Mouse (Mus musculus) left cerebral cortex, postnatal 10 days (tissue): ENCODE results near the gene Dcpp1. TPM values are rescaled to one million over a fixed set of nuclear protein-coding genes. Genes with fewer than 3 reads are reported as not detected.
A peak's percentile ranks its signal among the peaks of the same experiment; 100 is the strongest.
"Not testable (repeated sequence)": the region's sequence is repeated elsewhere in the genome, so short reads cannot be mapped to it uniquely, and the experiment has no call there.

Experiments
- DNase-seq, 2 experiments: peaks; one replicate each; pipeline ENCODE4 v3.0.0; 2021 to 2022; ENCODE audit warnings: low spot score in 2 of 2, mixed read lengths in 1 of 2; ENCODE audit errors: extremely low spot score in 1 of 2
- intact Hi-C: fragments of 180-260 bp; cut with DNase I; formaldehyde crosslinking; loops from one replicate; pipeline ENCODE4 v1.15.1; 2025
- total RNA-seq, 2 experiments: library from RNA; stranded (reverse); gene quantifications; 2 replicates each; pipeline ENCODE4 v1.2.3; 2021

Gene Dcpp1
- not detected for total RNA-seq

DNA sequence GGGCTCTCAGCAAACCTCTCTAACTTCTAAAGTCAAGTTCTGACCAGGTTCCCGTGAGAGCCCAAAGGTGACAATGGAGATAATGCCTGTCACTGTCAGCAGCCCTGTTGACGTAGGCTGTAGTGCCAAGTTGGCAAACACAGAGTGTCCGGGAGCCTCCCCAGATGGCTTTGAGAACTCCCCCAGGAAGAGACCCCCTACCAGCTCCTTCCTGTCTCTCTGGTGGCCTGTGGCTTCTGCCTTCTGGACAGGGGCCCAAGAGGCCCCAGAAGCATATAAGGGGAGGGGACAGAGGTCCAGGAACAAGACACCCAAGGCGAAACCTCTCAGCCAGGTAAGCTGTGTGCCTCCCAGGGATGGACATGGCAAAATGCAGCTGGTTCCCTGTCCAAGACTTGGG, at the start of gene Dcpp1, which contains the start of gene Dcpp2:
Gene Dcpp1 (plus strand): TSS at position 301 of the 400 bp plus-strand sequence.
Gene Dcpp2 (plus strand): TSS at position 305 of the 400 bp plus-strand sequence.
- DNase-seq: not testable (repeated sequence)
- intact Hi-C loops: loop anchor here (5.0 kb wide), 1 partner anchor 42 kb away; no protein-coding TSS in a partner anchor

DNA sequence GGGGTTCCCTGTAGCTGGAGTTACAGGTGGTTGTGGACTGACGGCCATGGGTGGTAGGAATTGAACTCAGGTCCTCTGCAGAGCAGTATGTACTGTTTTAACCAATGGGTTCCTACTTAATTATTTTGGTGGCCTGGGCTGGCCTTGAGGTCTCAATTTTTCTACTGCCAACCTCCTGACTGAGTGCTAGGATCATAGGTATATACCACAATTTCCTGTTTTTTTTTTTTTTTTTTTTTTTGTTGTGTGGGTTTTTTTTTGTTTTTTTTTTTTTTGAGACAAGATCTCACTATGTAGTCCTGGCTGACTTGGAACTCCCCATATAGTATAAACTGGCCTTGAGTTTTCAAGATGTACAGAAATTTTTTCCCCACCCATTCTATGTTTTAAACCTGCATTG, 49.5 kb upstream of the Dcpp1 start:
- DNase-seq: no peak
- intact Hi-C loops: no loop called here

DNA sequence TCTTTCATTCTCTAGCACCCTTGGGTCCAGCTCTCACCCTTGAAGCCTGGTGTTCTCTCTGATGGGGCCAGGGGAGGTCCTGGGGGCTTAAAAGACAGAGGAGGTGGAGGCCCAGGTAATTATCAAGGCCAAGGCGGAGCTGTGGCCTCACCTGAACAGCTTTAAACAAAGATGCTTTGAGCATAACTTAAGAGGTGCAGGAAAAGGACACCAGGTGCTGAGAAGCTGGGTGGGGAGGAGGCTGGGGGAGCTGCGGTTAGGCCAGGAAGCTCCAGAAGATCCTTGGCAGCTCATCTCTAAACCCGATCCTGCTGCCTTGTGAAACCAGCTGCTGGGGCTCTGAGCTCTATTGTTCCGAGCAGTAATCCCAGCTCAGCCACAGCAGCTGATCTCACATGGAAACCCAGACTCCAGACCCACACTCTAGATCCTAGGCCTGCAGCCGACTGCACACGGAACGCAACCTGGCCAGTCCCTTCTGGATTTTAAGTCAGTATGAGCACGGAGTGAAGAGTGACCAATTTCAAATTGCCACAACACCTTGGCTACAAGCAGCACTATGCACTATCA, 44.6 kb upstream of the Dcpp1 start, which contains the start of gene Prss33:
Gene Prss33 (minus strand): TSS at position 51 of the 570 bp plus-strand sequence.
- intact Hi-C loops: no loop called here
- no peak for DNase-seq

DNA sequence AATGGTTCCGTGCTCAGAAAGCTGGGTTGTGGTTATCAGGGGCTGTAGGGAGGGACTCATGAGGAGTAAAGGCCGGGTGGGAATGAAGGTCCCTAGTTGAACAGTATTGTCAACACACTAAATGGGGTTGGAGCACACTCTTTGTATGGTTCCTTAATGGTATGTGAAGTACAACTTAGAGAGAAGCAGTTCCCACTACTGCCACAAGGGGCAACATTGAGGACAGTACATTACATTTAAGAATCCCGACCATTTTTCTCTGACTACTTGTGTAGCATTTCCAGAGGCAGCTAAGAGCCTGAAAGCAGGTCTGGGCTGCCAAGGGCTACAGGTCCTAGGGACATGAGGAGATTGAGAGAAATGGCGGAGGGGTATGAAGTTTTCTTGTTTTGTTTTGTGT, 39.5 kb upstream of the Dcpp1 start:
- intact Hi-C loops: no loop called here
- DNase-seq: peak; percentile 55 to 61

DNA sequence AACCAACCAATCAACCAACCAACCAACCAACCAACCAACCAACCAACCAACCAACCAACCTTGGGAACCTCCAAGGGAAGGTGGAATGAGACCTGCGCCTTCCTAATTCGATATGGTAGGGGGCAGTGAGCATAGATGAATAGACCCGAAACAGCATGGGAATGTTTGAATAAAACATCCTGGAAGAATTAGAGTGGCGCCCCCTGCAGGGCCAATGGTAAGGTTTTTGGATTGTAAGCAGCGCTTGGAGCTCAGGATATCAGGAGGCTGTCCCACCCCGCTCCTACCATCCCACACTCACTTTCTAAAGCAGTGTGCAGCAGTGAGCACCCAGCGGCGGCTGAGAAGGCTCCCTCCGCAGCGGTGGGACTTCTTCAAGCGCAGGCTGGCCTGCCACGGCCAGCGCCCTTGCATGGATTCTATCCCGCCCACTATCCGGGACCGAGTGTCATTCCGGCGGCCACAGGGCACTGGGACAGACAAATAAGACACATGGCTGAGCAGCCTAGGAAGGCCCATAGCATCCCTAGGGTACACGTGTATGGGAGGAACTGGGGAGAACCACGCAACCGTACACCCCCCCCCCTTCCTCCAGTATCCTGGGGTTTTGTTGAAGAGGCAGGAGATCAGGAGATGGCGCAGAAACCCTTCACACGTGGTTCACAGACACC, 37.4 kb upstream of the Dcpp1 start:
- intact Hi-C loops: no loop called here
- no peak for DNase-seq

DNA sequence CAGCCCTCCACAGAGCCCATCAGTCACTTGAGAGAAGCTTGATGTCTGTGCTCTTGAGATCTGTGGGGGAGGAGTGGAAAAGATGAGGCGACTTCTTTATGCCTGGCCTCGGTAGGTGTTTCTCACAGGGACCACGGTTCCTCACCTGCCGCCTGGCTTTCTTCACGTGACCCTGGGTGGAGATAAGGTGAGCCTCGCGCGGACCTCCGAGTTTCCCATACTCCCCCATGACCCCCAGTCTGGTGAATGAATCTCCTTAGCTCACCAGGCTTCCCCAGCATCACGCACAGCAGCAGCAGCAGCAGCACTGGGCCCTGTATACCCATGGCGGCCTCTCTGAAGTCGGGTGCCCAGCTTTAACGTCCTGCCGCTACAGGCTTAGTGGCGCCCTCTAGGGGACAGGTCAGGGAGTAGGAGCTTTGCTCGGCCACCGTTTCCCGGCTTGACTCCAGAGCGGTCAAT, 36.8 kb upstream of the Dcpp1 start, which contains the start of the genes Prss32 and Prss41:
Gene Prss32 (plus strand): TSS at position 44 of the 462 bp plus-strand sequence.
Gene Prss41 (minus strand): TSS at position 361 of the 462 bp plus-strand sequence.
- peak in 1 of 2 experiments; percentile 67 for DNase-seq
- intact Hi-C loops: no loop called here

DNA sequence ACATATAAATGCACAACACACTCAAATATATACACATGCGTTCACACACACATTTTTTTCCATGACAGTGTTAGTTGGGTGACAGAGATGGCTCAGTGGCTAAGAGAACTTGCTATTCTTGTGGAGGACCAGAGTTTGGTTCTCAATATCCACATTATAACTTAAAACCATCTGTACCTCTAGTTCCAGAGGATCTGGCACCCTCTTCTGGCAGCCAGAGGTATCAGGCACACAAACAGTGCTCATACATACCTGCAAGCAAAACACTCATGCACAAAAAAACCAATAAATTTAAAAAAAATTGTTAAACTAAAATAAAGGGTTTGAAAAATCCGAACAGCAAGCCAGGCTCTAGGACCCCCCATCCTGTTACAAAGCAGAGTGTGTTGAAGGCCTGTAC, 30.6 kb upstream of the Dcpp1 start:
- DNase-seq: no peak

DNA sequence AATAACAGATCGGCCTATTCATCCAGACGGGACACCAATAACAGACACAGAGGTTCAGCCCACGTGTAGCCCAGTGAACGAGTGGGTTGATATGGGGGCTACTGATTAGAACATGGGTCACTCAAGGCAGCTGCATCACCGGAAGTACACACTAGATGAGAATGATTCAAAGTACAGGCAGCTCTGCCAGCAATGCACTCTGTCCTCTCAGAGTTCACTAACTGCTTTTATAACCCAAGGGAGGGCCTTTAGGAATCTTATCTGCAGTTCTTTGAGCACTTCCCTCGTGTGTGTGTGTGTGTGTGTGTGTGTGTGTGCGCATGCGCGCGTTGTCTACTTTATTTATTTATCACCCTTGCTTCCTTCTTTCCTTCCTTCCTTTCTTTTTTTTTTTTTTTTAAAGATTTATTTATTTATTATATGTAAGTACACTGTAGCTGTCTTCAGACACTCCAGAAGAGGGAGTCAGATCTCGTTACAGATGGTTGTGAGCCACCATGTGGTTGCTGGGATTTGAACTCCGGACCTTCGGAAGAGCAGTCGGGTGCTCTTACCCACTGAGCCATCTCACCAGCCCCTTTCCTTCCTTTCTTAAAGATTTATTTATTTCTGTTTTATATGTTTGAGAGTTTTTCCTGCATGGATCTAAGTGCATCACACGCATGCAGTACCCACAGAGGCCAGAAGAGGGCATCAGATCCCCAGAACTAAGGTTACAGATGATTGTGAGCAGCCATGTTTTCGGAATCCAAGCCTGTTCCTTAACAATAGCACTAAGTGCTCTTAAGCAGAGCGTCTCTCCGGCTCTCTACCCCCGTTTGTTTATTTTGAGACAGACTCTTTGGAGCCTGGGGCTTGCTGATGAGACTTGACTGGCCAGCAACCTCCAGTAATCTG, 29.6 kb upstream of the Dcpp1 start:
- intact Hi-C loops: loop anchor here (5.0 kb wide), 1 partner anchor 111 kb away; no protein-coding TSS in a partner anchor
- peak; percentile 45 to 68 for DNase-seq

More for the DNA sequence above, 30.6 kb upstream of the Dcpp1 start:
- intact Hi-C loops: loop anchor here (5.0 kb wide), 1 partner anchor 112 kb away; no protein-coding TSS in a partner anchor

DNA sequence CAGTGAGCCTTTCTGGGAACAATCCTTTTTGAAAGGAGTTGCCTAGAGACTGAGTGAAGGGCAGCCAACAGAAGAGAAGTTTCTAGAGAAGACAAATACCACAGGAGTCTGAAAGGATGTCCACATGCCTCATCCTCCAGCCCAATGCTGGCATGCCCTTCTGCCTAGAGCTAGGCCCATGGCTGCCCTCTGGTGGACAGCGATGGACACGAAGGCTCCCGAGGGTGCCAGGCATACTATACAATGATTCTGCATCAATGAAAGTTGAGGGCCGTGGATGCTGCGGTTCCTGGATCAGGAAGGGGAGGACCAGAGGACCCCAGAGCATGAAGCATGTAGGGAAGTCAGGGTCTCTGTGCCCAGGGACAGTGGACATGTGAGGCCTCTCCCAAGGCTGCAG, 27.4 kb upstream of the Dcpp1 start:
- intact Hi-C loops: loop anchor here (5.0 kb wide), 1 partner anchor 109 kb away; no protein-coding TSS in a partner anchor
- DNase-seq: peak in 1 of 2 experiments; percentile 67

DNA sequence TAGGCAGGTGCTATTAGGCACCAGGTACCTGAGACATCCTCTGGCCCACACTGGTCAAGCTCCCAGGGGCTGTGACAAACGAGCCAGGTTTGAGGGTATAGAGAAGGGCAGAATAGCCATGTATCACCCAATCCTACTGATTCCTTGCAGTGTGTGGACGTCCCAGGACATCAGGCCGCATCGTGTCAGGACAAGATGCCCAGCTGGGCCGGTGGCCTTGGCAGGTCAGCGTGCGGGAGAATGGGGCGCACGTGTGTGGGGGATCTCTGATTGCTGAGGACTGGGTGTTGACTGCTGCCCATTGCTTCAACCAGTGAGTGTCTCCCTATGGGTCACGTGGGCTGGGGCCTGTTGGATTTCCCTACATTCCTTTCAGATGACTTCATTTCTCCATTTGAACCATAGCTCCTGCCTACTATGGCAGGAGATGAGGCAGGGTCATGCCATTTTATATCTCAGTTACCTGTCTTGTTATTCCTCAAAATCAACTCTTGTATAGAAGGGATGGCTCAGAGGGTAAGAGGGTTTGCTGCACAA, 26.4 kb upstream of the Dcpp1 start:
- intact Hi-C loops: loop anchor here (5.0 kb wide), 1 partner anchor 108 kb away; no protein-coding TSS in a partner anchor

DNA sequence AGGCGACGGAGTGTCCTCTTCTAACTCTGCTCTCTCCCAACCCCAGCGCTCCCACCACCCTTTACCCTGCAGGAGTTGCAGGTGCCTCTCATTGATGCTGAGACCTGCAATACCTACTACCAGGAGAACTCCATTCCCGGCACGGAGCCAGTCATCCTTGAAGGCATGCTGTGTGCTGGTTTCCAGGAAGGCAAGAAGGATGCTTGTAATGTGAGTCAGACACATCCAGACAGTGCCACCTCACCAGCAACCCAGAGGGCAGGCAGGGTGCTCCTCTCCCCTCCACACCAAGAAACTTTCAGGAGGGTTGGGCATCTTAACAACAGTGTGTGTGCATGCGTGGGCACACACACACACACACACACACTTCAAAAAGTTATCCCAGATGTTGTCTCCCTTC, 23.5 kb upstream of the Dcpp1 start:
- intact Hi-C loops: no loop called here
- no peak for DNase-seq

More for the DNA sequence above, 26.4 kb upstream of the Dcpp1 start:
- no peak for DNase-seq

DNA sequence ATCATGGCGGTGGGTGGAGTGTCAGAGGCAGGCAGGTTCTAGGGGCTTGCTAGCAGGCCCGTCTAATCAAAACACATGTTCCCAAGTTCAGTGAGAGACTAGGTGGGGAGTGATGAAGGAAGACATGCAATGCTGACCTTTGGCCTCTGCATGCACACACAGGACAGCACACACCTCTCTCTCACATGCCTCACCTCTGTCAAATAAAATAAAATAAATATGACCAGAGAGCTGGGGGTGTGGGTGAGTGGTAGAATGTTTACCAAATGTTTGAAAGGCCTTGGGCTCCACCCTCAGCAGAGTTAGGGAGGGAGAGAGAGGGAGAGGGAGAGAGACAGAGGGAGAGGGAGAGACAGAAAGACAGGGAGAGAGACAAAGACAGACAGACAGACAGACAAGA, 22.8 kb upstream of the Dcpp1 start:
- no peak for DNase-seq
- intact Hi-C loops: no loop called here

DNA sequence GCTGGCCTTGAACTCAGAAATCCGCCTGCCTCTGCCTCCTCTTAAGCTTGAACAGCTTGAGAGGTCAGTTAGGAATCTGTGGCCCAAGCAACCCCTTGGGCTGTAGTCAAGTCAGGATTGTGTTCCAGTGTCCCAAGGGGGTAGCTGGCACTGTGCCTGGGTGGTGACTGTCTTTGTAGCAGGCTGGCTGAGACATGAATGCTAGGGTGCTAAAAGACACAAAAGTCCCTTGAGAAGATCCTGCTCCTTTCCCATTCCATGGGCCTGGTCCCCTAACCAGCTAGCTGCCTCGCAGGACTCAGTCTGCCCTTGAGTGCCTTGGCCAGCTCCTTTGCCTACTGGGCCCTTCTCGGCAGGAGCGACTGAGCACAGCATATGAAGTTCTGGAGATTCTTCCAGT, 17.8 kb upstream of the Dcpp1 start:
- DNase-seq: no peak
- intact Hi-C loops: no loop called here

DNA sequence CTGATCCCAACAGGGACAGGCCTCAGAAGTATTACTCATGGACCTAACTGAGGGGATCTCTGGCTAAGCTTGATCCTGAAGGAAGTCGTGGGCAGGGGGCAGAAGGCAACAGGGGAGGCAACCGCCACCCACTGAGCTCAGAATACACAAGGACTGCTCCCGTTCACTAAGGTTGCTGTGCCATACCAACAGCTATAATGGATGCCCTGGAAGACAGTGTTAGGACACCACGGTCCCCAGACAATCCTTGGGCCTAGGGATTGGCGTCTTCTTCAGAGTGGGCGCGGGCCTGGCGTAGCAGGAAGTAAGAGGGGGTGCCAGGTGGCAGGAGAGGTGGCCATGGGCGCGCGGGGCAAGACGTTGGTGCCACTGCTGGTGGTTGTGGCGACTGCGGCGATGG, 12.9 kb upstream of the Dcpp1 start, which contains the start of gene Prss21:
Gene Prss21 (plus strand): TSS at position 301 of the 400 bp plus-strand sequence.
- intact Hi-C loops: no loop called here
- DNase-seq: no peak

DNA sequence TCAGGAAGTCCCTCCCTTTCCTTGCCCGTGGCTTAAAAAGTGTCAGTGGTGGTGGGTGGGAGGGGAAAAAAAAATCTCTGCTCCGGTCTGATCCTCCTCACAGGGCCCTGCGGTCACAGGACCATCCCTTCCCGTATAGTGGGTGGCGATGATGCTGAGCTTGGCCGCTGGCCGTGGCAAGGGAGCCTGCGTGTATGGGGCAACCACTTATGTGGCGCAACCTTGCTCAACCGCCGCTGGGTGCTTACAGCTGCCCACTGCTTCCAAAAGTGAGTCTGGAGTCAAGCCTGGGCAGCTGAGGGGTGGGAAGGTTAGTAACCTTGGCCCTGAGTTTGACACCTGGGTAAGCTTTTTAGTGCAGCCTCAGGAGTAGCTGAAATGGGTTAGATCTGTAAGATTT, 12.2 kb upstream of the Dcpp1 start:
- intact Hi-C loops: no loop called here
- no peak for DNase-seq

DNA sequence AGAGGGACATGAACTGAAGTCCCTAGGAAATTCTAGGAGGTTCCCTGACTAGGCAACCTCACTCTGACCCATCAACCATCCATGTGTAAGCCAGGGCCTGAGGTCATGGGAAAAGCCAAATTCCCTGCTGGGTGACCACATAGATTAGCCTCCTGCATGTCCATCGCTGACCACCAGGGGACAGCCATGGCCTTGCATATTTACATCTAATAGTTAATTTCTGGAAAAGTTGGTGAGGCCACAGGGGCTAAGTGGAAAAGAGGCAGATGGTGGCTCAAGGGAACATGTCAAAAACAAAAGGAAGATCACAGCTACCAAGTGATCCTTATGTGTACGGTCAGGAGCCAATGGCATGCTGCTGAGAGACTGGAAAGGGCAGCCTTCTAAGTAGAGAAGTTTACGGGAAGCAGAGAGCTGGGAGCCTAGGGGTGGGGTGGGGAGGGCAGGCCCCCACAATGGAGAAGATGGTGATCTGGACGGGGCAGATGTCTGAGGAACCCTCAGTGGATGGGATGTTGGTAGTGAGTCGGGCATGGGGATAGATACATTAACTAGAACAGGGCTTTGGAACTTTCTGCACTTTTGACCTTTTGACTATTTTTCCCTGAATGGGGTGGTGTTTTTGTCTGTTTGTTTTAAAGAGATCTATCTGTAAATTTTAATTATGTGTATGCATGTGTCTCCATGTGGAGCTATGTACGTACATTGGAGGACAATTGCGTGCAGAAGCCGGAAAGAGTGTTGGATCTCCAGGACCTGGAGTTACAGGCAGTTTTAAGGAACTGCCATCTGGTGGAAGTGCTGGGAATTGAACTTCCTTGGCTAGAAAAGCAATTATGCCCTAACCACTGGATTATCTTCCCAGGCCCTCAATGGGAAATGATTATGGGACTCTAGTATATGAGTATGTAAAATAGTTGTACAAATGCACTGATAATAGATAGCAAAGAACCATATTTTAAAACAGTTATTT, 6.5 kb upstream of the Dcpp1 start:
- intact Hi-C loops: loop anchor here (5.0 kb wide), 1 partner anchor 88 kb away; no protein-coding TSS in a partner anchor

DNA sequence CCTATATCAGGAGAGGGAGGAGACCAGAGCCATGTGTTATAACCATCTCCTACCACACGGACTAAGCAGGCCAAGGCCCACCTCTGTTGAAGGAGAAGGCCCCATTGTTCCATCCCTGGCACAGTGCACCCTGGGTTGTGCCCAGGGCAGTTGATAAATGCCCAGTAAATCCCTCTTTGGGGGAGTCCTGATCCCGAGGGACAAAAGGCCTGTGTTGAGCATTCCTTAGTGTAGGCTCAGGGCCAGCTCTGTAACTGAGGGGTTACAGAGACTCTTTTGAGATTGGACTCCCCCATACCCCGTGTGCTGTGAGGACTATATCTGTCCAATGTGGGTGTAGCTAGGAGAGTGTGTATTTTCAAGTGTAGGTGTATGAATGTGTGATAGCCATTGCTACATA, 3.9 kb upstream of the Dcpp1 start:
- intact Hi-C loops: no loop called here
- DNase-seq: peak in 1 of 2 experiments; percentile 26

More for the DNA sequence above, 6.5 kb upstream of the Dcpp1 start:
- DNase-seq: peak in 1 of 2 experiments; percentile 59
